Mouse (Mus musculus) liver, adult 2 months (tissue): ENCODE measurements around the gene Hfe. TPM values are rescaled to one million over a fixed set of nuclear protein-coding genes. Genes with fewer than 3 reads are reported as not detected.
A peak's percentile ranks its signal among the peaks of the same experiment; 100 is the strongest.
"Not testable (repeated sequence)": the region's sequence is repeated elsewhere in the genome, so short reads cannot be mapped to it uniquely, and the experiment has no call there.

ENCODE experiments used
- DNase-seq: peaks from one replicate; pipeline ENCODE4 v3.0.0-alpha.2; 2011; ENCODE audit warnings: low read depth, low spot score; ENCODE audit errors: extremely low read depth
- H3K27ac ChIP-seq: fragments of 200-500 bp; replicated peaks from 2 replicates; pipeline ENCODE4 v1.5.1; 2012; ENCODE audit warnings: low read depth, mild to moderate bottlenecking, control low read depth, inconsistent platforms, low read length; ENCODE audit not compliant: insufficient read depth
- H3K27me3 ChIP-seq: fragments of 200-500 bp; 2 replicates; pipeline ENCODE4 v1.6.1; 2012; ENCODE audit warnings: mild to moderate bottlenecking, moderate library complexity, low read length, inconsistent platforms; ENCODE audit not compliant: control insufficient read depth, insufficient read depth
- H3K36me3 ChIP-seq: fragments of 200-500 bp; 2 replicates; pipeline ENCODE4 v1.6.1; 2012; ENCODE audit warnings: low read length, inconsistent platforms; ENCODE audit not compliant: control insufficient read depth, insufficient read depth
- H3K4me1 ChIP-seq: fragments of 200-500 bp; 2 replicates; pipeline ENCODE4 v1.6.1; 2011; ENCODE audit warnings: low read length; ENCODE audit not compliant: control insufficient read depth, insufficient read depth
- H3K4me3 ChIP-seq: fragments of 200-500 bp; 2 replicates; pipeline ENCODE4 v1.5.1; 2011; ENCODE audit warnings: low read depth, mild to moderate bottlenecking, control low read depth, low read length, moderate library complexity; ENCODE audit not compliant: insufficient read depth
- H3K79me2 ChIP-seq: fragments of 200-500 bp; 2 replicates; pipeline ENCODE4 v1.6.1; 2012; ENCODE audit warnings: inconsistent platforms, mild to moderate bottlenecking, low read length, moderate library complexity; ENCODE audit not compliant: control insufficient read depth, insufficient read depth
- H3K9ac ChIP-seq: fragments of 200-500 bp; 2 replicates; pipeline ENCODE4 v1.6.1; 2012; ENCODE audit warnings: low read depth, mild to moderate bottlenecking, control low read depth, inconsistent platforms, low read length
- CTCF ChIP-seq: fragments of 200-500 bp; IDR thresholded peaks from 2 replicates; pipeline ENCODE4 v1.5.1; 2011; ENCODE audit warnings: low read depth, low read length, control low read depth
- POLR2A ChIP-seq: fragments of 200-500 bp; IDR thresholded peaks from 2 replicates; pipeline ENCODE4 v1.6.1; 2011; ENCODE audit warnings: low read length, control low read depth; ENCODE audit not compliant: insufficient read depth; ENCODE audit errors: extremely low read depth
- WGBS: fragments of 180-500 bp; shearing (Covaris S2); methylation state at CpG from one replicate; pipeline ENCODE4 v1.1.7; 2018; 5-methylcytosine and 5-hydroxymethylcytosine counted together
- polyA plus RNA-seq: library from polyadenylated mRNA; depleted of rRNA; stranded (reverse); fragments of >200 nt; gene quantifications from 2 replicates; pipeline ENCODE4 v1.2.3, GENCODE M21; 2012
- total RNA-seq: library from RNA; depleted of rRNA; stranded (reverse); fragments of >200 nt; gene quantifications from 2 replicates; pipeline ENCODE4 v1.2.3, GENCODE M21; 2014

Gene Hfe
- total and polyA plus RNA-seq, 2 experiments, result 30.4 to 40.9 TPM

GRCm38 (mm10) chr13:23708654-23709053, 2.0 kb downstream of the Hfe start:
- H3K27me3 ChIP-seq, result no peaks in the 10 kb centered on the region
- no peak overlapping the region for H3K4me3 ChIP-seq
- peaks cover 14% of the 10 kb centered on the region; the same call in 1 of the 2 replicates for H3K36me3 ChIP-seq
- H3K27ac ChIP-seq, result peak overlapping the region; percentile 10; the same call in 1 of the 2 replicates
- no peak overlapping the region for H3K9ac ChIP-seq
- TF ChIP-seq POLR2A (no peak), CTCF (no peak)
- H3K79me2 ChIP-seq, result no peaks in the 10 kb centered on the region
- peak; percentile 47 for DNase-seq
- WGBS, result 32% methylated on average over 4 of the region's 4 CpGs
- H3K4me1 ChIP-seq, result peaks cover 17% of the 10 kb centered on the region

DNA sequence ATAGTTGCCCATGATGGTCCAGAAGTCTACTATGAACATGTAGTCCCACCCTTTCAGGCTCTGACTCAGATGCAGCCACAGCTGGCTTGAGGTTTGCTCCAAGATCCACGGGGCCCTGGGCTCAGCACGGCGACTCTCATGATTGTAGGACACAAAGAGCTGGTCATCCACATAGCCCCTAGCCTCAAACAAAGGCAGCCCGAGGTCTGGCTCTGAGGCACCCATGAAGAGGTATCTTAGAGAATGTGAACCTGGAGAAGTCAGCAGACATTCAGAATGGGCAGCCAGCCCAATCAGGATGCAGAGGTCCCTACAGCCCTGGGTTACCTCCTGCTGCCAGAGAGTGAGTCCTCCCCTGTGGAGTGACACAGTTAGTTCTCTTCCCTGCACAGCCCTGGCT, 2.6 kb downstream of the Hfe start:
- 86% methylated on average over 4 of the region's 4 CpGs for WGBS
- DNase-seq, result no peak

GRCm38 (mm10) chr13:23706771-23707170, 3.9 kb downstream of the Hfe start:
- no peak overlapping the region for H3K9ac ChIP-seq
- H3K36me3 ChIP-seq, result peaks cover 16% of the 10 kb centered on the region; the same call in 1 of the 2 replicates
- no peak overlapping the region for H3K4me3 ChIP-seq
- no peak overlapping the region for H3K27ac ChIP-seq
- H3K4me1 ChIP-seq, result peaks cover 17% of the 10 kb centered on the region
- no peak for DNase-seq
- H3K27me3 ChIP-seq, result no peaks in the 10 kb centered on the region
- WGBS, result 95% methylated on average over 12 of the region's 12 CpGs
- H3K79me2 ChIP-seq, result no peaks in the 10 kb centered on the region
- TF ChIP-seq CTCF (no peak), POLR2A (no peak)

More for the DNA sequence above, 2.6 kb downstream of the Hfe start:
- H3K9ac ChIP-seq, result peak overlapping the region; percentile 12; the same call in 1 of the 2 replicates
- H3K27ac ChIP-seq, result no peak overlapping the region
- no peaks in the 10 kb centered on the region for H3K79me2 ChIP-seq
- peaks cover 17% of the 10 kb centered on the region for H3K4me1 ChIP-seq
- no peaks in the 10 kb centered on the region for H3K27me3 ChIP-seq
- H3K4me3 ChIP-seq, result no peak overlapping the region
- H3K36me3 ChIP-seq, result peaks cover 16% of the 10 kb centered on the region; the same call in 1 of the 2 replicates
- no peak for TF ChIP-seq POLR2A
- TF ChIP-seq CTCF, result no peak

DNA sequence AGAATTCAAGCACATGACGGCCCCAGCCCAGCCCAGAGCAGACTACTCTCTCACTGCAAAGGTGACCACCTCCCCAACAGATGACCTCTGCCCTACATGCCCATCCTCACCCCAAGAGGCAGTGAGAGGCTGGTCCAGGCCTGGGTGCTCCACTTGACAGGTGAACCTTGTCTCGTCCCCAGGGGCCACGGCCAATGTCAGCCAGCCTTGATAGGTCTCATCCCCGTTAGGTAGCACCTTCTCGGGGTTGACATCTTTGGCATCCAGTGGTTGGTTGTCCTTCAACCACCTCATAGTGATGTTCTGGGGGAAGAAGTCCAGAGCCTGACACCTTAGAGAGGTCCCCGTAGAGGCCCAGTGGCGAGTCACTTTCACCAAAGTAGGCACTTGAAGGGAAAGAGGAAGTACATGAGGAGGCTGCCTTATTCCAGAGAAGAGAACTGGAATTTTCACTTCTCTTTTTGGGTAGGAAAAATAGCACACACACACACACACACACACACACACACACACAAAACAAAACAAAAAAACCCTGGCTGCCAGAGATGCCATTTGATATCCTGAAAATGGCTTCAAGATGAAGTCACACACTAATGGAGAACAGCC, 4.8 kb downstream of the Hfe start:
- no peak overlapping the region for H3K9ac ChIP-seq
- H3K27ac ChIP-seq, result no peak overlapping the region
- no peak overlapping the region for H3K4me3 ChIP-seq
- peaks cover 16% of the 10 kb centered on the region; the same call in 1 of the 2 replicates for H3K36me3 ChIP-seq
- WGBS, result 96% methylated on average over 7 of the region's 7 CpGs
- peaks cover 12% of the 10 kb centered on the region for H3K4me1 ChIP-seq
- H3K27me3 ChIP-seq, result no peaks in the 10 kb centered on the region
- TF ChIP-seq POLR2A (no peak), CTCF (no peak)
- DNase-seq, result no peak
- H3K79me2 ChIP-seq, result no peaks in the 10 kb centered on the region

- not testable (repeated sequence) for H3K27me3 ChIP-seq, H3K4me3 ChIP-seq, H3K4me1 ChIP-seq, H3K79me2 ChIP-seq, H3K9ac ChIP-seq, H3K27ac ChIP-seq, DNase-seq
- peaks cover 16% of the 10 kb centered on the region; the same call in 1 of the 2 replicates for H3K36me3 ChIP-seq
- 72% methylated on average over 2 of the region's 2 CpGs for WGBS
These were observed 7.9 kb downstream of the Hfe start for GRCm38 (mm10) chr13:23702801-23703200.

GRCm38 (mm10) chr13:23702220-23702619, 8.4 kb downstream of the Hfe start:
- Histone ChIP-seq H3K27ac (no peak overlapping the region), H3K4me1 (no peaks in the 10 kb centered on the region; the same call in 1 of the 2 replicates), H3K9ac (no peak overlapping the region), H3K36me3 (peaks cover 16% of the 10 kb centered on the region; the same call in 1 of the 2 replicates), H3K27me3 (no peaks in the 10 kb centered on the region), H3K4me3 (no peak overlapping the region), H3K79me2 (no peaks in the 10 kb centered on the region)
- 74% methylated on average over 4 of the region's 4 CpGs for WGBS
- TF ChIP-seq POLR2A (no peak), CTCF (no peak)
- no peak for DNase-seq
